Mouse (Mus musculus): ENCODE data around the gene Syt9. TPM values are rescaled to one million over a fixed set of nuclear protein-coding genes. Genes with fewer than 3 reads are reported as not detected.

Gene Syt9
- polyA plus RNA-seq, 1 experiment from 2014 or later: 3.9 TPM

- Histone ChIP-seq H3K9ac (ENCODE audit: low read length) (no peak overlapping the region), H3K27me3 (ENCODE audit: control insufficient read depth, insufficient read depth, low read length) (no peaks in the 10 kb centered on the region), H3K36me3 (ENCODE audit: control insufficient read depth, insufficient read depth, low read length) (no peaks in the 10 kb centered on the region), H3K4me3 (ENCODE audit: low read depth, low read length) (no peak overlapping the region), H3K27ac (ENCODE audit: low read depth, low read length) (no peak overlapping the region), H3K4me1 (ENCODE audit: control insufficient read depth, insufficient read depth, low read length) (no peaks in the 10 kb centered on the region), H3K9me3 (ENCODE audit: control insufficient read depth, low read length) (no peaks in the 10 kb centered on the region), H3K4me2 (no peak overlapping the region)
- 70% methylated on average over 3 of the region's 3 CpGs for WGBS
- ATAC-seq (ENCODE audit: low FRiP score) (no peak), DNase-seq (ENCODE audit: low spot score, missing footprints) (peak; percentile 65)
These were observed 203.7 kb downstream of the Syt9 start for GRCm38 (mm10) chr7:107574276-107574675.

GRCm38 (mm10) chr7:107592641-107593040, 222.1 kb downstream of the Syt9 start:
- no peak overlapping the region for H3K9ac ChIP-seq (ENCODE audit: low read length)
- no peaks in the 10 kb centered on the region for H3K36me3 ChIP-seq (ENCODE audit: control insufficient read depth, insufficient read depth, low read length)
- H3K27me3 ChIP-seq (ENCODE audit: control insufficient read depth, insufficient read depth, low read length): no peaks in the 10 kb centered on the region
- ATAC-seq (ENCODE audit: low FRiP score) (no peak), DNase-seq (ENCODE audit: low spot score, missing footprints) (peak; percentile 78)
- no peak overlapping the region for H3K4me3 ChIP-seq (ENCODE audit: low read depth, low read length)
- H3K27ac ChIP-seq (ENCODE audit: low read depth, low read length): no peak overlapping the region
- H3K4me2 ChIP-seq: no peak overlapping the region
- H3K9me3 ChIP-seq (ENCODE audit: control insufficient read depth, low read length): no peaks in the 10 kb centered on the region
- 62% methylated on average over 2 of the region's 2 CpGs for WGBS
- H3K4me1 ChIP-seq (ENCODE audit: control insufficient read depth, insufficient read depth, low read length): peaks cover 3% of the 10 kb centered on the region; the same call in 1 of the 2 replicates

GRCm38 (mm10) chr7:107593904-107594303, 223.4 kb downstream of the Syt9 start:
- no peak for ATAC-seq (ENCODE audit: low FRiP score)
- Histone ChIP-seq H3K4me3 (ENCODE audit: low read depth, low read length) (no peak overlapping the region), H3K36me3 (ENCODE audit: control insufficient read depth, insufficient read depth, low read length) (no peaks in the 10 kb centered on the region), H3K9ac (ENCODE audit: low read length) (no peak overlapping the region), H3K9me3 (ENCODE audit: control insufficient read depth, low read length) (no peaks in the 10 kb centered on the region), H3K27me3 (ENCODE audit: control insufficient read depth, insufficient read depth, low read length) (no peaks in the 10 kb centered on the region), H3K4me2 (peak overlapping the region; percentile 94; the same call in 1 of the 2 replicates), H3K4me1 (ENCODE audit: control insufficient read depth, insufficient read depth, low read length) (peaks cover 3% of the 10 kb centered on the region; the same call in 1 of the 2 replicates), H3K27ac (ENCODE audit: low read depth, low read length) (no peak overlapping the region)
- 37% methylated on average over 7 of the region's 7 CpGs for WGBS
- DNase-seq (ENCODE audit: low spot score, missing footprints): peak; percentile 78

- DNase-seq (ENCODE audit: low spot score, missing footprints): no peak
- peak; percentile 75 for ATAC-seq (ENCODE audit: low FRiP score)
- 1% methylated on average over 16 of the region's 16 CpGs for WGBS
- Histone ChIP-seq H3K27me3 (ENCODE audit: control insufficient read depth, insufficient read depth, low read length) (no peaks in the 10 kb centered on the region), H3K9ac (ENCODE audit: low read length) (peak overlapping the region; percentile 49), H3K27ac (ENCODE audit: low read depth, low read length) (no peak overlapping the region), H3K4me2 (peak overlapping the region; percentile 94), H3K4me1 (ENCODE audit: control insufficient read depth, insufficient read depth, low read length) (peaks cover 3% of the 10 kb centered on the region; the same call in 1 of the 2 replicates), H3K4me3 (ENCODE audit: low read depth, low read length) (peak overlapping the region; percentile 51), H3K9me3 (ENCODE audit: control insufficient read depth, low read length) (no peaks in the 10 kb centered on the region), H3K36me3 (ENCODE audit: control insufficient read depth, insufficient read depth, low read length) (no peaks in the 10 kb centered on the region)
These were observed 223.9 kb downstream of the Syt9 start for GRCm38 (mm10) chr7:107594325-107594856.

- Histone ChIP-seq H3K4me1 (ENCODE audit: control insufficient read depth, insufficient read depth, low read length) (peaks cover 3% of the 10 kb centered on the region; the same call in 1 of the 2 replicates), H3K9ac (ENCODE audit: low read length) (peak within 1 kb of the TSS; percentile 49), H3K27ac (ENCODE audit: low read depth, low read length) (no peak within 1 kb of the TSS), H3K9me3 (ENCODE audit: control insufficient read depth, low read length) (no peaks in the 10 kb centered on the region), H3K4me3 (ENCODE audit: low read depth, low read length) (peak within 1 kb of the TSS; percentile 51), H3K36me3 (ENCODE audit: control insufficient read depth, insufficient read depth, low read length) (no peaks in the 10 kb centered on the region), H3K27me3 (ENCODE audit: control insufficient read depth, insufficient read depth, low read length) (no peaks in the 10 kb centered on the region), H3K4me2 (peak within 1 kb of the TSS; percentile 94)
- peak; percentile 98 for DNase-seq (ENCODE audit: low spot score, missing footprints)
- peak; percentile 99 for ATAC-seq (ENCODE audit: low FRiP score)
- WGBS: under 1% methylated on average over 23 of the region's 24 CpGs
These were observed 224.4 kb downstream of the Syt9 start, which contains the start of gene Ppfibp2 for GRCm38 (mm10) chr7:107594857-107595402. Gene Ppfibp2 (plus strand): TSS chr7:107595207.

- ATAC-seq (ENCODE audit: low FRiP score) (no peak), DNase-seq (ENCODE audit: low spot score, missing footprints) (peak; percentile 88)
- Histone ChIP-seq H3K9me3 (ENCODE audit: control insufficient read depth, low read length) (no peaks in the 10 kb centered on the region), H3K4me1 (ENCODE audit: control insufficient read depth, insufficient read depth, low read length) (peaks cover 3% of the 10 kb centered on the region; the same call in 1 of the 2 replicates), H3K4me3 (ENCODE audit: low read depth, low read length) (peak overlapping the region; percentile 51), H3K27me3 (ENCODE audit: control insufficient read depth, insufficient read depth, low read length) (no peaks in the 10 kb centered on the region), H3K36me3 (ENCODE audit: control insufficient read depth, insufficient read depth, low read length) (no peaks in the 10 kb centered on the region), H3K27ac (ENCODE audit: low read depth, low read length) (no peak overlapping the region), H3K4me2 (peak overlapping the region; percentile 94), H3K9ac (ENCODE audit: low read length) (no peak overlapping the region)
- 13% methylated on average over 13 of the region's 13 CpGs for WGBS
These were observed 224.9 kb downstream of the Syt9 start for GRCm38 (mm10) chr7:107595426-107595825.

- Histone ChIP-seq H3K27ac (ENCODE audit: low read depth, low read length) (no peak overlapping the region), H3K9me3 (ENCODE audit: control insufficient read depth, low read length) (no peaks in the 10 kb centered on the region), H3K4me2 (no peak overlapping the region), H3K4me3 (ENCODE audit: low read depth, low read length) (no peak overlapping the region), H3K4me1 (ENCODE audit: control insufficient read depth, insufficient read depth, low read length) (peaks cover 3% of the 10 kb centered on the region; the same call in 1 of the 2 replicates), H3K9ac (ENCODE audit: low read length) (no peak overlapping the region), H3K27me3 (ENCODE audit: control insufficient read depth, insufficient read depth, low read length) (no peaks in the 10 kb centered on the region), H3K36me3 (ENCODE audit: control insufficient read depth, insufficient read depth, low read length) (no peaks in the 10 kb centered on the region)
- no peak for ATAC-seq (ENCODE audit: low FRiP score)
- peak; percentile 12 for DNase-seq (ENCODE audit: low spot score, missing footprints)
These were observed 226.2 kb downstream of the Syt9 start for GRCm38 (mm10) chr7:107596753-107597152.

GRCm38 (mm10) chr7:107597956-107598355, 227.4 kb downstream of the Syt9 start:
- H3K27ac ChIP-seq (ENCODE audit: low read depth, low read length): no peak overlapping the region
- DNase-seq (ENCODE audit: low spot score, missing footprints) (peak; percentile 44), ATAC-seq (ENCODE audit: low FRiP score) (no peak)
- 82% methylated on average over 3 of the region's 3 CpGs for WGBS
- H3K9me3 ChIP-seq (ENCODE audit: control insufficient read depth, low read length): no peaks in the 10 kb centered on the region
- no peak overlapping the region for H3K9ac ChIP-seq (ENCODE audit: low read length)
- peaks cover 3% of the 10 kb centered on the region; the same call in 1 of the 2 replicates for H3K4me1 ChIP-seq (ENCODE audit: control insufficient read depth, insufficient read depth, low read length)
- H3K36me3 ChIP-seq (ENCODE audit: control insufficient read depth, insufficient read depth, low read length): no peaks in the 10 kb centered on the region
- H3K4me2 ChIP-seq: no peak overlapping the region
- H3K27me3 ChIP-seq (ENCODE audit: control insufficient read depth, insufficient read depth, low read length): no peaks in the 10 kb centered on the region
- H3K4me3 ChIP-seq (ENCODE audit: low read depth, low read length): no peak overlapping the region
